Mouse (Mus musculus) mouse embryonic stem cell (cell line): Measurements from ENCODE around the gene Wdr41.

ENCODE experiments used
- in situ Hi-C, 2 experiments: fragments of 300-500 bp; cut with MboI; formaldehyde crosslinking; loops; 1 replicate in 1 of 2; 3 replicates in 1 of 2; pipeline ENCODE4 v1.14.3; 2019 to 2020; ENCODE audit warnings: low sequenced_read_pairs in 2 of 2, low pct_unique_long_range_greater_than_20kb in 1 of 2, mixed read lengths in 1 of 2; ENCODE audit not compliant: unreplicated experiment in 1 of 2

The Wdr41 gene

GRCm38 (mm10) chr13:95032127-95032831, 56.1 kb downstream of the Wdr41 start:
- in situ Hi-C loops = no loop called here

- in situ Hi-C loops = no loop called here
Measured at GRCm38 (mm10) chr13:95032973-95033372, 56.8 kb downstream of the Wdr41 start.

- in situ Hi-C loops = no loop called here
Measured at GRCm38 (mm10) chr13:95034094-95034493, 58.0 kb downstream of the Wdr41 start.

GRCm38 (mm10) chr13:95034715-95035114, 58.6 kb downstream of the Wdr41 start:
- in situ Hi-C loops = no loop called here

- in situ Hi-C loops = no loop called here
Measured at GRCm38 (mm10) chr13:95038200-95038599, 62.1 kb downstream of the Wdr41 start.

GRCm38 (mm10) chr13:95040140-95040738, 64.1 kb downstream of the Wdr41 start:
- in situ Hi-C loops = no loop called here

GRCm38 (mm10) chr13:95044108-95044507, 68.0 kb downstream of the Wdr41 start:
- in situ Hi-C loops = no loop called here

GRCm38 (mm10) chr13:95050398-95050797, 74.3 kb downstream of the Wdr41 start:
- in situ Hi-C loops = no loop called here

- in situ Hi-C loops = no loop called here
Measured at GRCm38 (mm10) chr13:95052421-95052820, 76.3 kb downstream of the Wdr41 start.

GRCm38 (mm10) chr13:95055742-95056388, 79.7 kb downstream of the Wdr41 start:
- in situ Hi-C loops = no loop called here

- in situ Hi-C loops = no loop called here
Measured at GRCm38 (mm10) chr13:95056501-95057280, 80.5 kb downstream of the Wdr41 start.

- in situ Hi-C loops = no loop called here
Measured at GRCm38 (mm10) chr13:95058885-95059284, 82.7 kb downstream of the Wdr41 start.

GRCm38 (mm10) chr13:95063390-95064017, 87.4 kb downstream of the Wdr41 start:
- in situ Hi-C loops = no loop called here

- in situ Hi-C loops = no loop called here
Measured at GRCm38 (mm10) chr13:95067854-95068253, 91.7 kb downstream of the Wdr41 start.

- in situ Hi-C loops = no loop called here
Measured at GRCm38 (mm10) chr13:95070268-95070667, 94.1 kb downstream of the Wdr41 start.
